Mouse (Mus musculus) limb, embryonic 11.5 days (tissue): ENCODE measurements around the gene Tead1. TPM values are rescaled to one million over a fixed set of nuclear protein-coding genes. Genes with fewer than 3 reads are reported as not detected.

Experiments
- ATAC-seq: fragments of 200-750 bp; cut with Nextera tagmentation; 2 replicates; pipeline ENCODE4 v1.8.0; 2017; ENCODE audit warnings: low read depth; ENCODE audit not compliant: insufficient number of reproducible peaks, low FRiP score, low TSS enrichment
- DNase-seq: peaks from one replicate; pipeline ENCODE4 v3.0.0-alpha.2; 2015; ENCODE audit warnings: low spot score
- H3K27ac ChIP-seq: fragments of 300-500 bp; sonication (generic); replicated peaks from 2 replicates; pipeline ENCODE4 v1.5.1; 2014; ENCODE audit warnings: low read depth, mild to moderate bottlenecking, low read length
- H3K27me3 ChIP-seq: fragments of 300-500 bp; sonication (generic); 2 replicates; pipeline ENCODE4 v1.6.1; 2014; ENCODE audit warnings: mild to moderate bottlenecking, low read length, mixed read lengths; ENCODE audit not compliant: control insufficient read depth, insufficient read depth
- H3K36me3 ChIP-seq: fragments of 300-500 bp; sonication (generic); 2 replicates; pipeline ENCODE4 v1.6.1; 2014; ENCODE audit warnings: mild to moderate bottlenecking, low read length, moderate library complexity, mixed read lengths; ENCODE audit not compliant: control insufficient read depth, insufficient read depth
- H3K4me1 ChIP-seq: fragments of 300-500 bp; sonication (generic); 2 replicates; pipeline ENCODE4 v1.6.1; 2014; ENCODE audit warnings: low read length, mixed read lengths; ENCODE audit not compliant: control insufficient read depth, insufficient read depth
- H3K4me2 ChIP-seq: fragments of 300-500 bp; sonication (generic); 2 replicates; pipeline ENCODE4 v1.6.1; 2014; ENCODE audit warnings: low read depth, mild to moderate bottlenecking, moderate library complexity; ENCODE audit not compliant: severe bottlenecking
- H3K4me3 ChIP-seq: fragments of 300-500 bp; sonication (generic); 2 replicates; pipeline ENCODE4 v1.5.1; 2014; ENCODE audit warnings: low read depth, low read length
- H3K9ac ChIP-seq: fragments of 300-500 bp; sonication (generic); 2 replicates; pipeline ENCODE4 v1.6.1; 2014; ENCODE audit warnings: mild to moderate bottlenecking, low read length
- H3K9me3 ChIP-seq: fragments of 300-500 bp; sonication (generic); 2 replicates; pipeline ENCODE4 v1.6.1; 2016; ENCODE audit warnings: low read length; ENCODE audit not compliant: control insufficient read depth
- WGBS: fragments of 180-500 bp; shearing (Covaris S2); extraction: QIAGEN DNeasy Blood & Tissue Kit; methylation state at CpG from one replicate; pipeline ENCODE4 v1.1.7; 2014; 5-methylcytosine and 5-hydroxymethylcytosine counted together
- polyA plus RNA-seq: library from polyadenylated mRNA; unstranded; fragments of >200 nt; fragmentation: Nextera tagmentation; extraction: Ambion mirVana; gene quantifications from 2 replicates; pipeline ENCODE4 v1.2.1, GENCODE M21; 2014

The Tead1 gene
- polyA plus RNA-seq, 1 experiment from 2014 or later, result 18.3 TPM

- Histone ChIP-seq H3K9ac (no peak overlapping the region), H3K4me1 (peaks cover 6% of the 10 kb centered on the region), H3K27me3 (no peaks in the 10 kb centered on the region), H3K9me3 (no peaks in the 10 kb centered on the region; the same call in 1 of the 2 replicates), H3K4me2 (no peak overlapping the region), H3K36me3 (no peaks in the 10 kb centered on the region), H3K27ac (no peak overlapping the region), H3K4me3 (no peak overlapping the region)
- DNase-seq (no peak), ATAC-seq (no peak)
- 90% methylated on average over 6 of the region's 6 CpGs for WGBS
These were observed 159.0 kb downstream of the Tead1 start for GRCm38 (mm10) chr7:112838131-112838530.

- WGBS, result 49% methylated on average over 7 of the region's 7 CpGs
- Histone ChIP-seq H3K27me3 (no peaks in the 10 kb centered on the region), H3K9ac (no peak overlapping the region), H3K4me3 (no peak overlapping the region), H3K4me1 (peaks cover 6% of the 10 kb centered on the region), H3K36me3 (no peaks in the 10 kb centered on the region), H3K27ac (no peak overlapping the region), H3K9me3 (no peaks in the 10 kb centered on the region; the same call in 1 of the 2 replicates), H3K4me2 (no peak overlapping the region)
- ATAC-seq (no peak), DNase-seq (no peak)
These were observed 161.2 kb downstream of the Tead1 start for GRCm38 (mm10) chr7:112840351-112840750.

- ATAC-seq (no peak), DNase-seq (no peak)
- Histone ChIP-seq H3K4me2 (no peak overlapping the region), H3K36me3 (no peaks in the 10 kb centered on the region), H3K4me1 (peaks cover 6% of the 10 kb centered on the region), H3K4me3 (no peak overlapping the region), H3K9ac (no peak overlapping the region), H3K27ac (no peak overlapping the region), H3K27me3 (no peaks in the 10 kb centered on the region), H3K9me3 (no peaks in the 10 kb centered on the region; the same call in 1 of the 2 replicates)
- WGBS, result 58% methylated on average over 8 of the region's 8 CpGs
These were observed 161.8 kb downstream of the Tead1 start for GRCm38 (mm10) chr7:112840890-112841289.

- H3K9ac ChIP-seq, result no peak overlapping the region
- H3K4me1 ChIP-seq, result peaks cover 6% of the 10 kb centered on the region
- H3K4me3 ChIP-seq, result no peak overlapping the region
- no peaks in the 10 kb centered on the region for H3K27me3 ChIP-seq
- H3K9me3 ChIP-seq, result no peaks in the 10 kb centered on the region; the same call in 1 of the 2 replicates
- no peak overlapping the region for H3K4me2 ChIP-seq
- no peaks in the 10 kb centered on the region for H3K36me3 ChIP-seq
- ATAC-seq (no peak), DNase-seq (no peak)
- 37% methylated on average over 8 of the region's 8 CpGs for WGBS
- no peak overlapping the region for H3K27ac ChIP-seq
These were observed 162.4 kb downstream of the Tead1 start for GRCm38 (mm10) chr7:112841484-112841883.

- H3K9ac ChIP-seq, result no peak overlapping the region
- no peak overlapping the region; the same call in 1 of the 2 replicates for H3K27ac ChIP-seq
- H3K9me3 ChIP-seq, result no peaks in the 10 kb centered on the region; the same call in 1 of the 2 replicates
- 38% methylated on average over 9 of the region's 9 CpGs for WGBS
- H3K4me3 ChIP-seq, result no peak overlapping the region
- peaks cover 6% of the 10 kb centered on the region for H3K4me1 ChIP-seq
- H3K36me3 ChIP-seq, result no peaks in the 10 kb centered on the region
- no peaks in the 10 kb centered on the region for H3K27me3 ChIP-seq
- no peak overlapping the region for H3K4me2 ChIP-seq
- DNase-seq, result peak; percentile 63
- peak; percentile 47; the same call in 1 of the 2 replicates for ATAC-seq
These were observed 162.8 kb downstream of the Tead1 start for GRCm38 (mm10) chr7:112841886-112842285.

- Histone ChIP-seq H3K4me2 (no peak overlapping the region), H3K4me1 (peaks cover 25% of the 10 kb centered on the region; the same call in 1 of the 2 replicates), H3K4me3 (no peak overlapping the region), H3K27ac (no peak overlapping the region), H3K36me3 (no peaks in the 10 kb centered on the region), H3K9ac (no peak overlapping the region), H3K9me3 (no peaks in the 10 kb centered on the region), H3K27me3 (no peaks in the 10 kb centered on the region)
- ATAC-seq (no peak), DNase-seq (no peak)
- WGBS, result 53% methylated on average over 8 of the region's 8 CpGs
These were observed 172.2 kb downstream of the Tead1 start for GRCm38 (mm10) chr7:112851281-112851744.

- DNase-seq, result no peak
These were observed 173.2 kb downstream of the Tead1 start for GRCm38 (mm10) chr7:112852149-112852839.

GRCm38 (mm10) chr7:112853857-112854256 lies 174.7 kb downstream of the Tead1 start:
- DNase-seq, result no peak
- Histone ChIP-seq H3K9me3 (no peaks in the 10 kb centered on the region), H3K9ac (no peak overlapping the region), H3K27ac (no peak overlapping the region), H3K4me2 (no peak overlapping the region), H3K4me1 (peaks cover 25% of the 10 kb centered on the region; the same call in 1 of the 2 replicates), H3K4me3 (no peak overlapping the region), H3K27me3 (no peaks in the 10 kb centered on the region), H3K36me3 (no peaks in the 10 kb centered on the region)
- no peak for ATAC-seq
- WGBS, result 62% methylated on average over 4 of the region's 4 CpGs

More at GRCm38 (mm10) chr7:112852149-112852839, 173.2 kb downstream of the Tead1 start:
- no peak for ATAC-seq
- Histone ChIP-seq H3K4me2 (no peak overlapping the region), H3K9ac (no peak overlapping the region), H3K27ac (no peak overlapping the region), H3K36me3 (no peaks in the 10 kb centered on the region), H3K4me3 (no peak overlapping the region), H3K4me1 (peaks cover 25% of the 10 kb centered on the region; the same call in 1 of the 2 replicates), H3K9me3 (no peaks in the 10 kb centered on the region), H3K27me3 (no peaks in the 10 kb centered on the region)
- WGBS, result 61% methylated on average over 7 of the region's 7 CpGs
